Mouse (Mus musculus): ENCODE measurements around the gene Pafah1b3.

- no peak for TF ChIP-seq POLR2A (IDR thresholded peaks at IDR 0.05; ENCODE audit: low read depth, low read length)
- TF ChIP-seq CTCF (IDR thresholded peaks at IDR 0.05; ENCODE audit: extremely low read depth, insufficient read depth, insufficient read length, insufficient replicate concordance), result no peak
Measured at GRCm38 (mm10) chr7:25288011-25288410, 9.8 kb downstream of the Pafah1b3 start.

Data from spleen, adult 2 months (tissue).